Mouse (Mus musculus) myocyte (in vitro differentiated cells): ENCODE data around the gene Entpd1. TPM values are rescaled to one million over a fixed set of nuclear protein-coding genes. Genes with fewer than 3 reads are reported as not detected.

Experiments used
- H3K27me3 ChIP-seq: one replicate; pipeline ENCODE4 v1.6.1; 2011; ENCODE audit not compliant: control insufficient read depth, insufficient read depth, insufficient read length
- H3K36me3 ChIP-seq: one replicate; pipeline ENCODE4 v1.6.1; 2011; ENCODE audit not compliant: control insufficient read depth, insufficient read depth
- H3K4me2 ChIP-seq: one replicate; pipeline ENCODE4 v1.6.1; 2011; ENCODE audit warnings: low read depth, control low read depth
- H3K4me3 ChIP-seq: one replicate; pipeline ENCODE4 v1.5.1; 2011; ENCODE audit warnings: mild to moderate bottlenecking, control low read depth, moderate library complexity
- H3K79me2 ChIP-seq: one replicate; pipeline ENCODE4 v1.6.1; 2011; ENCODE audit not compliant: control insufficient read depth, insufficient read depth
- H3ac ChIP-seq: one replicate; pipeline ENCODE4 v1.6.1; 2011; ENCODE audit not compliant: control insufficient read depth, insufficient read length
- CEBPB ChIP-seq: IDR thresholded peaks from 2 replicates; pipeline ENCODE4 v1.6.1; 2011; ENCODE audit warnings: mild to moderate bottlenecking, moderate library complexity; ENCODE audit not compliant: poor library complexity, insufficient read depth, severe bottlenecking
- E2F4 ChIP-seq: IDR thresholded peaks from one replicate; pipeline ENCODE4 v1.6.1; 2011; ENCODE audit warnings: mild to moderate bottlenecking, control low read depth, moderate library complexity; ENCODE audit not compliant: insufficient read depth
- MAX ChIP-seq: IDR thresholded peaks from one replicate; pipeline ENCODE4 v1.6.1; 2011; ENCODE audit warnings: low read depth, mild to moderate bottlenecking, control low read depth
- MYOD1 ChIP-seq, 3 experiments: IDR thresholded peaks; one replicate each; pipeline ENCODE4 v1.6.1; 2011; ENCODE audit warnings: control low read depth in 2 of 3, low read depth in 2 of 3, mild to moderate bottlenecking in 2 of 3, moderate library complexity in 1 of 3; ENCODE audit not compliant: insufficient read length in 2 of 3, control insufficient read depth in 1 of 3
- MYOG ChIP-seq, 3 experiments: IDR thresholded peaks; one replicate each; pipeline ENCODE4 v1.6.1; 2011; ENCODE audit warnings: control low read depth in 2 of 3, low read depth in 2 of 3, mild to moderate bottlenecking in 2 of 3; ENCODE audit not compliant: insufficient read length in 2 of 3, control insufficient read depth in 1 of 3, insufficient read depth in 1 of 3
- POLR2A ChIP-seq: IDR thresholded peaks from one replicate; pipeline ENCODE4 v1.6.1; 2011; ENCODE audit warnings: low read depth, mild to moderate bottlenecking, control low read depth, moderate library complexity; ENCODE audit not compliant: insufficient read length
- POLR2AphosphoS2 ChIP-seq: IDR thresholded peaks from one replicate; pipeline ENCODE4 v1.6.1; 2011; ENCODE audit warnings: low read depth, control low read depth; ENCODE audit not compliant: insufficient read length
- REST ChIP-seq: IDR thresholded peaks from one replicate; pipeline ENCODE4 v1.6.1; 2011; ENCODE audit warnings: mild to moderate bottlenecking, control low read depth, moderate library complexity; ENCODE audit not compliant: insufficient read depth, insufficient read length
- SRF ChIP-seq: IDR thresholded peaks from one replicate; pipeline ENCODE4 v1.6.1; 2011; ENCODE audit warnings: low read depth; ENCODE audit not compliant: control insufficient read depth, insufficient read length
- TCF12 ChIP-seq: IDR thresholded peaks from one replicate; pipeline ENCODE4 v1.6.1; 2011; ENCODE audit warnings: mild to moderate bottlenecking, control low read depth; ENCODE audit not compliant: poor library complexity, insufficient read depth, severe bottlenecking
- TCF3 ChIP-seq: IDR thresholded peaks from one replicate; pipeline ENCODE4 v1.6.1; 2011; ENCODE audit warnings: low read depth, control low read depth; ENCODE audit not compliant: insufficient read length
- USF1 ChIP-seq: IDR thresholded peaks from one replicate; pipeline ENCODE4 v1.6.1; 2011; ENCODE audit warnings: low read depth, mild to moderate bottlenecking, control low read depth, moderate library complexity
- polyA plus RNA-seq: library from polyadenylated mRNA; unstranded; fragments of >200 nt; fragmentation: generic; extraction: Trizol; gene quantifications from one replicate; pipeline ENCODE4 v1.2.1, GENCODE M21; 2012; ENCODE audit warnings: missing spikeins

Entpd1 gene
- polyA plus RNA-seq, 1 experiment, result 0.07 TPM

DNA sequence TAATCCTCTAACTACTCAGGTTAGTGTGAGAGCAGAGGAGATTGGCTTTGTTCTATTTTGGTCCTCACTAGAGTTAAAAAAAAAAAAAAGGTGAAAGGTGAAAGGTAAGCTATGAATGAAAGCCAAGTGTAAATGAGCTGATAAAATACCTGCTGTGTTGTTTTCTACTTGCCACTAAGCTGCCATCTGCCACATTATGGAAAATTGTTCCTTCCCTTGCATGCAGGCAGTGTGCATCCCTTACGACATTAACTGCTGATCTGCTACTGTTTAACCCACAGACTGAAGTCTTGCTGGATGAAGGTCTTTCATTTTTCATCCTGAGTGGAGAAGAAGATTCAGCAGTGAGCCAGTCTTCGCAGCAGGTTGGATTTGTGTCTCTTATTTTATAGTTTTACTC lies 147.9 kb downstream of the Entpd1 start:
- TF ChIP-seq MYOG (IDR thresholded peaks at IDR 0.05; ENCODE audit: control insufficient read depth in 1 of 3, insufficient read depth in 1 of 3, insufficient read length in 2 of 3, low read depth in 2 of 3), result no peak
- TF ChIP-seq TCF12, result no peak
- TF ChIP-seq MAX, result no peak
- no peak for TF ChIP-seq POLR2AphosphoS2
- TF ChIP-seq E2F4, result no peak
- no peak for TF ChIP-seq USF1
- no peak for TF ChIP-seq CEBPB
- TF ChIP-seq REST, result no peak
- TF ChIP-seq SRF, result no peak
- TF ChIP-seq MYOD1 (IDR thresholded peaks at IDR 0.05; ENCODE audit: control insufficient read depth in 1 of 3, insufficient read length in 2 of 3, low read depth in 2 of 3), result no peak
- TF ChIP-seq POLR2A, result no peak
- TF ChIP-seq TCF3, result no peak
- Histone ChIP-seq H3K79me2 (no peaks in the 10 kb centered on the region), H3K27me3 (peaks cover 28% of the 10 kb centered on the region), H3K36me3 (no peaks in the 10 kb centered on the region), H3K4me2 (no peak overlapping the region), H3ac (no peak overlapping the region), H3K4me3 (no peak overlapping the region)

DNA sequence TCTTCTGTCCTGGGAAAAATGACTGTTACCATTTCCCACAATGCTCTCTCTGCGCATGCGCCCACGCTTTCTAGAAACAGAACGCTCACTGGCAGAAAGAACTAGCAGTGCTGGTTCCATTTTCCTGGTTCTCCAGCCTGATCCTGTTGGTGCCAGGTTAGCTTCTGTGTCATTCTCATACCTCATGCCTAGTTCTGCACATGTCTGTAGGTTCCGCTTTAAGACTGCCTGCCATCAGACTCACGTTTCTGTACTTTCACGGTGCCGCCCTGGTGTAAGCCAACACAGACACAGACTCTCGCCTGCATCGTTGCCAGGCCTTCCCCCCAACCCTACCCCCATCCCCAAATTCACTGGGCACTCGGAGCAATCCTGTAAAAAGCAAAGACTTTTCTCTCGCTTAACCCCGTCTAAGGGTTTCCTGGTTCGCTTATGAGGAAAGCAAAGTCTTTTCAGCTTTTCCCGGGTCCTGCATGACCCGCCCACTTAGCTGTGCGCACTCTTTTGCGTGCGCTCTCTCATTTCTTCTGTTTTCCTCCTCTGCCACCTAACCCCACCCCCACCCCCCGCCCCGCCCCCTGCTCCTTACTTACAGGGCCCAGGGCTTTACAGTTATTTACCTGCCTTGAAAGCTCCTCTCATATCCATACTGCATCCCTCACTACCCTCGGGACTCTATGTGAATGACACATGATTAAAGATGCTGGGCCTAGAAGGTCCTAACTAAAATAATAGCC lies 150.0 kb downstream of the Entpd1 start:
- Histone ChIP-seq H3K27me3 (peaks cover 18% of the 10 kb centered on the region), H3K4me2 (no peak overlapping the region), H3K79me2 (no peaks in the 10 kb centered on the region), H3ac (no peak overlapping the region), H3K36me3 (no peaks in the 10 kb centered on the region), H3K4me3 (no peak overlapping the region)
- TF ChIP-seq POLR2AphosphoS2 (no peak), MAX (no peak), CEBPB (no peak), POLR2A (no peak), REST (no peak), E2F4 (no peak), TCF3 (no peak), MYOD1 (IDR thresholded peaks at IDR 0.05; ENCODE audit: control insufficient read depth in 1 of 3, insufficient read length in 2 of 3, low read depth in 2 of 3) (no peak), TCF12 (no peak), SRF (no peak), MYOG (IDR thresholded peaks at IDR 0.05; ENCODE audit: control insufficient read depth in 1 of 3, insufficient read depth in 1 of 3, insufficient read length in 2 of 3, low read depth in 2 of 3) (no peak), USF1 (no peak)

DNA sequence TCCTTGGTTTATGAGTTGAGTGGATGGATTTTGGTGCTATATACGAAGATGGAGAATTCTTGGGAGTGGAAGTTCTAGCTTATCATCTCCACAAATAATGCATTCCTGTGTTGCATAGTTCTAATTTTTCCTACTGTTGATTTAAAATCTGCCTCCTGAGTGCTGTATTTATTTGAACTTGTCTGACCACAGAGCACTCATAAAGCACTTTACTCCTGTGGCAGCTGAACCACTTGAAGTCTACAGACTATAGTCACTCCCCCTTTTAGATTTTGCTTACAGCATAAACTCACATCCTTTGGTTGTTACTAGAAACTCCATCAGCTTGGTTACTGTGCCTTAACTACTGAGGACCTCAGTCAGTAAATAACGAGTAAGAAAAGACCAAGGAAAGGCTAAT lies 155.0 kb downstream of the Entpd1 start:
- TF ChIP-seq USF1 (no peak), MYOD1 (IDR thresholded peaks at IDR 0.05; ENCODE audit: control insufficient read depth in 1 of 3, insufficient read length in 2 of 3, low read depth in 2 of 3) (no peak), REST (no peak), E2F4 (no peak), MAX (no peak), MYOG (IDR thresholded peaks at IDR 0.05; ENCODE audit: control insufficient read depth in 1 of 3, insufficient read depth in 1 of 3, insufficient read length in 2 of 3, low read depth in 2 of 3) (no peak), TCF3 (no peak), TCF12 (no peak), SRF (no peak), POLR2AphosphoS2 (no peak)
- H3K36me3 ChIP-seq, result no peaks in the 10 kb centered on the region
- no peak overlapping the region for H3ac ChIP-seq
- no peak overlapping the region for H3K4me3 ChIP-seq
- H3K79me2 ChIP-seq, result no peaks in the 10 kb centered on the region
- H3K4me2 ChIP-seq, result no peak overlapping the region
- H3K27me3 ChIP-seq, result peaks cover 12% of the 10 kb centered on the region

DNA sequence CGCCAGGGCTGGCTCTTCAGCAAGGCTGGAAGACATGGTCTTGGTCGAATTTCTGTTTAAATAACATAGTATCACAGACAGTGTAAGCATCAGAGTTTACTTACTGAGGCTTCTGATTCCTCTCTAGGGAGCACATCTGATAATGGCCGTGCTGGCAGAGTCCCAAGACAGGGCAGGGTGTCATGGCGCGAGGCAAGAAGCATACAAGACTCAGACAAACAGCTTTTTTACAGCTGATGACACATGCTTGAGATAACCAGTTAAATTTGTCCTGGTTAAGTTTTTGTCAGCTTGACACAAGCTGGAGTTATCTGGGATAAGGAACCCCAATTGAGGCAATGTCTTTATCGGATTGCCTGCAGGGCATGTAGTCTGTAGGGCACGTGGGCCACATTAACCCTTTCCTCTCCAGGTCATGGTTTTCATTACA lies 157.2 kb downstream of the Entpd1 start:
- Histone ChIP-seq H3K4me3 (no peak overlapping the region), H3K36me3 (no peaks in the 10 kb centered on the region), H3K79me2 (no peaks in the 10 kb centered on the region), H3K4me2 (no peak overlapping the region), H3K27me3 (peaks cover 7% of the 10 kb centered on the region), H3ac (no peak overlapping the region)
- no peak for TF ChIP-seq E2F4
- no peak for TF ChIP-seq TCF12
- no peak for TF ChIP-seq TCF3
- no peak for TF ChIP-seq POLR2AphosphoS2
- TF ChIP-seq CEBPB, result no peak
- TF ChIP-seq MYOG (IDR thresholded peaks at IDR 0.05; ENCODE audit: control insufficient read depth in 1 of 3, insufficient read depth in 1 of 3, insufficient read length in 2 of 3, low read depth in 2 of 3), result no peak
- no peak for TF ChIP-seq USF1
- TF ChIP-seq MAX, result no peak
- TF ChIP-seq MYOD1 (IDR thresholded peaks at IDR 0.05; ENCODE audit: control insufficient read depth in 1 of 3, insufficient read length in 2 of 3, low read depth in 2 of 3), result no peak
- no peak for TF ChIP-seq SRF
- no peak for TF ChIP-seq POLR2A
- no peak for TF ChIP-seq REST
